Mouse (Mus musculus) heart, embryonic 13.5 days (tissue): ENCODE measurements at regions not wholly inside any gene's neighbourhood (a gene's known extent, or its start where the extent isn't known, plus 50 kb on each side); places are given as distances from the start of the nearest gene placed in this dataset.

Experiments
- ATAC-seq: fragments of 200-750 bp; cut with Nextera tagmentation; 2 replicates; pipeline ENCODE4 v1.8.0; 2017; ENCODE audit warnings: moderate TSS enrichment; ENCODE audit not compliant: insufficient number of reproducible peaks, low FRiP score, low TSS enrichment; ENCODE audit errors: extremely low read depth
- H3K27ac ChIP-seq: fragments of 300-500 bp; sonication (generic); replicated peaks from 2 replicates; pipeline ENCODE4 v1.5.1; 2015; ENCODE audit warnings: moderate library complexity, mild to moderate bottlenecking, inconsistent platforms
- H3K27me3 ChIP-seq: fragments of 300-500 bp; sonication (generic); replicated peaks from 2 replicates; pipeline ENCODE4 v1.6.1; 2015; ENCODE audit warnings: mild to moderate bottlenecking, inconsistent platforms
- H3K36me3 ChIP-seq: fragments of 300-500 bp; sonication (generic); 2 replicates; pipeline ENCODE4 v1.6.1; 2015; ENCODE audit warnings: mild to moderate bottlenecking, inconsistent platforms
- H3K4me1 ChIP-seq: fragments of 300-500 bp; sonication (generic); 2 replicates; pipeline ENCODE4 v1.6.1; 2015; ENCODE audit warnings: inconsistent platforms
- H3K4me2 ChIP-seq: fragments of 300-500 bp; sonication (generic); 2 replicates; pipeline ENCODE4 v1.6.1; 2015; ENCODE audit warnings: inconsistent platforms, mild to moderate bottlenecking, moderate library complexity
- H3K4me3 ChIP-seq: fragments of 300-500 bp; sonication (generic); 2 replicates; pipeline ENCODE4 v1.5.1; 2015; ENCODE audit warnings: moderate library complexity, mild to moderate bottlenecking, inconsistent platforms
- H3K9ac ChIP-seq: fragments of 300-500 bp; sonication (generic); 2 replicates; pipeline ENCODE4 v1.6.1; 2015; ENCODE audit warnings: inconsistent platforms, mild to moderate bottlenecking, moderate library complexity
- H3K9me3 ChIP-seq: fragments of 300-500 bp; sonication (generic); 2 replicates; pipeline ENCODE4 v1.6.1; 2016; ENCODE audit warnings: inconsistent platforms
- WGBS: fragments of 180-500 bp; shearing (Covaris S2); methylation state at CpG from one replicate; pipeline ENCODE4 v1.1.7; 2015; ENCODE audit warnings: mixed read lengths; 5-methylcytosine and 5-hydroxymethylcytosine counted together

DNA sequence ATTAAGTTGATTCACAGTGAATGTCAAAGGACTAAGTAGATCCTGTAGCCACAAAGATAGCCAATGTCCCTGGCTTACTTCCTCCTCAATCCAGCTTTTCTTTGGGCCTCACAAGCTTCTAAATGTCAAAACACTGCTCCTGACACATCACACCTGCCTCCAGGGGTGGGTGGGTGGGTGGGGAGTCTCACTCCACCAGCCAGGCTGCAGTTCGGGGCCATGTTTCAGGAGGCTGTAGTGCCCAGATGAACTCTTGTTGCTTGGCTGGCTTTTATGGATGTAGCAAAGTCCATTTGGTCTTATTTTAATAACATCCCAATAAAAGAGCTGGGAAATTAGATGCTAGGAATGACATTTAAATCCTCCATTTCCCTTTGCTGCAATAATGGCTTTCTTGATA is 94.5 kb upstream of the Nt5c1b start:
- no peaks in the 10 kb centered on the region for H3K4me1 ChIP-seq
- no peak overlapping the region for H3K27ac ChIP-seq
- H3K9me3 ChIP-seq: no peaks in the 10 kb centered on the region
- no peaks in the 10 kb centered on the region for H3K36me3 ChIP-seq
- ATAC-seq: no peak
- no peak overlapping the region for H3K4me2 ChIP-seq
- 81% methylated on average over 1 of the region's 1 CpGs for WGBS
- no peak overlapping the region for H3K9ac ChIP-seq
- no peaks in the 10 kb centered on the region for H3K27me3 ChIP-seq
- H3K4me3 ChIP-seq: no peak overlapping the region

DNA sequence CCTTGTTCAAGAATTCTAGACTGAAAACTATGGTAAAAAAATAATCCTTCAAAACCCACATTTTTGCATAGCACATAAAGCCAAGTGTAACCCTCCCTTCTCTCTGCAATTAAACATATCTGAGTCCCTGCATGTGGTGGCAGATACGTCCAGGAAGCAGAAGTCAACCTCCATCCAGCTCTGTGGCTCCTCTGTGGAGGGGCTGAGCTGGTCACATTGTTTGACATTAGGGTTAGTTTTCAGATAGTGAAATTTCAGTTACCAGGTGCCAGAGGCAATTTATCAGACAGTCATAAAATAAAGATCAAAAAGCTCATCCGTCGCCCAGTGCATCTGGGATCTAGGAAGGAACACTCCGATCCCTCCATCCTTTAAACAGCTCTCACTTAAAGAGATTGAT is 77.1 kb upstream of the Nt5c1b start:
- no peak overlapping the region for H3K4me2 ChIP-seq
- no peak for ATAC-seq
- no peak overlapping the region for H3K4me3 ChIP-seq
- no peak overlapping the region for H3K9ac ChIP-seq
- H3K4me1 ChIP-seq: no peaks in the 10 kb centered on the region
- H3K36me3 ChIP-seq: no peaks in the 10 kb centered on the region
- H3K27ac ChIP-seq: no peak overlapping the region
- 67% methylated on average over 4 of the region's 4 CpGs for WGBS
- H3K27me3 ChIP-seq: no peaks in the 10 kb centered on the region
- H3K9me3 ChIP-seq: no peaks in the 10 kb centered on the region

DNA sequence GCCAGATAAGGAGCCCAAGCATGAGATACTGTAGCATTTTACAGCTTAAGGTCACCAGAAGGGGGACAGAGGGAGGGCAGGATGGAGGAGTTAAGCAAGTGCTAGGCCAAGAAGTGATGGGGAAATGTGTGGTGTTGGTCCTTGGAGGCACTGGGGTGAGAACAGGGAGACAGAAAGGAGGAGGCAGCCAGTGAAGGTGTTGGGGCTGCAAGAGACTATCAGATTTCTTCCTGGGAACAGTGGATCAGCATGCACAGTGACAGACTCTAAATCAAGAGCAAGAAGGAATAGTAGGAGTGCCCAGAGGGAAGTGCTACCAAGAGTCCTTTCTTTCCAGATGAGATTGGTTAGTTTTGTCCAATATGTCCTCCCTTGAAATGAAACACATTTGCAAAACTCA is 63.8 kb upstream of the Nt5c1b start:
- Histone ChIP-seq H3K27ac (no peak overlapping the region), H3K9ac (no peak overlapping the region), H3K4me2 (no peak overlapping the region), H3K27me3 (no peaks in the 10 kb centered on the region), H3K4me1 (no peaks in the 10 kb centered on the region), H3K36me3 (no peaks in the 10 kb centered on the region), H3K4me3 (no peak overlapping the region), H3K9me3 (no peaks in the 10 kb centered on the region)
- ATAC-seq: no peak
